Mouse (Mus musculus) embryonic facial prominence, embryonic 12.5 days (tissue): ENCODE measurements around the gene Abhd2. TPM values are rescaled to one million over a fixed set of nuclear protein-coding genes. Genes with fewer than 3 reads are reported as not detected.

Experiments used
- ATAC-seq: fragments of 200-750 bp; cut with Nextera tagmentation; 2 replicates; pipeline ENCODE4 v1.8.0; 2017; ENCODE audit not compliant: insufficient number of reproducible peaks, insufficient read depth, low FRiP score, low TSS enrichment
- H3K27ac ChIP-seq: fragments of 300-500 bp; sonication (generic); 2 replicates; pipeline ENCODE4 v1.5.1; 2016; ENCODE audit warnings: mild to moderate bottlenecking
- H3K27me3 ChIP-seq: fragments of 300-500 bp; sonication (generic); 2 replicates; pipeline ENCODE4 v1.6.1; 2016; ENCODE audit warnings: mild to moderate bottlenecking, moderate library complexity
- H3K36me3 ChIP-seq: fragments of 300-500 bp; sonication (generic); 2 replicates; pipeline ENCODE4 v1.6.1; 2016; ENCODE audit warnings: mild to moderate bottlenecking
- H3K4me1 ChIP-seq: fragments of 300-500 bp; sonication (generic); 2 replicates; pipeline ENCODE4 v1.6.1; 2016
- H3K4me2 ChIP-seq: fragments of 300-500 bp; sonication (generic); replicated peaks from 2 replicates; pipeline ENCODE4 v1.6.1; 2016; ENCODE audit warnings: mild to moderate bottlenecking, moderate library complexity
- H3K4me3 ChIP-seq: fragments of 300-500 bp; sonication (generic); 2 replicates; pipeline ENCODE4 v1.5.1; 2016; ENCODE audit warnings: mild to moderate bottlenecking
- H3K9ac ChIP-seq: fragments of 300-500 bp; sonication (generic); 2 replicates; pipeline ENCODE4 v1.6.1; 2016; ENCODE audit warnings: mild to moderate bottlenecking, moderate library complexity
- H3K9me3 ChIP-seq: fragments of 300-500 bp; sonication (generic); 2 replicates; pipeline ENCODE4 v1.6.1; 2016; ENCODE audit warnings: mild to moderate bottlenecking, moderate library complexity
- WGBS: fragments of 180-500 bp; shearing (Covaris S2); methylation state at CpG from one replicate; pipeline ENCODE4 v1.1.7; 2016; 5-methylcytosine and 5-hydroxymethylcytosine counted together
- polyA plus RNA-seq: library from polyadenylated mRNA; unstranded; fragments of >200 nt; fragmentation: Nextera tagmentation; extraction: Ambion mirVana; gene quantifications from 2 replicates; pipeline ENCODE4 v1.2.1, GENCODE M21; 2016

Abhd2 gene
- polyA plus RNA-seq, 1 experiment from 2014 or later, result 11.9 TPM

DNA sequence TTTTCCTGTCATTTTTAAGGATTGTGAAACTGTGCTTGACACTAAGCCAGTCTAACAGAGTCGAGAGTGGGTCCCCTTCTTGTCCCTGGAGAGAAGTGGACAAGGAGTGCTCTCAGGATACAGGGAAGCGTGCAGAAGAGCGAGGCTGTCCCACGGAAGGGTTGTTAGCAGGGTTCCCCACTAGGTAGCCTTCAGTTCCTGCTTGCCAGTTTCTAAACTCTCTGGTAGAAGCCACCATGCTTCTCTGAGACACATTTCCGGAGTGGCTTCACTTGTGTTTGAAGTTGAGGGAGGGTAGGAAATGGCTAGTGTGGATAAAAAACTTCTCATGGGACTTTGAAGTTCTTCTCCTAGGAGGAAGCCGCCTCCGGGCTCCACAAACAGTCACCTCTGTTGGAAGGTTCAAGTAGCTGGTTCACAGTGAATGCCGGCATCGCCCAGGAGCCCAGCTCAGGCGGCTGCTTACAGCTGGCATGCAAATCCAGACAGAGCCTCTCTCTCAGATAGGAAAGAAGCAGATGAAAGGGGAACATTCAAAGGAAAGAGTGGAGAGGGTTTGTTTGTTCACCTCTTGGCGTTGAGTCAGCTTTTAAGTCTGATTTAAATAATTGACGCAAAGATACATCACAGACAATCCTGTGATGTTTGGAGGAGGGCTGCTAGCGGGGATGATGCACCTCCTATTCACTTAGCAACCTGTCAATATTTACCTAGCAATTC, 27.6 kb downstream of the Abhd2 start:
- H3K27ac ChIP-seq, result no peak overlapping the region
- no peak overlapping the region for H3K9ac ChIP-seq
- H3K27me3 ChIP-seq, result no peaks in the 10 kb centered on the region
- no peaks in the 10 kb centered on the region for H3K9me3 ChIP-seq
- peaks cover 10% of the 10 kb centered on the region for H3K4me1 ChIP-seq
- 67% methylated on average over 13 of the region's 13 CpGs for WGBS
- H3K4me2 ChIP-seq, result no peak overlapping the region
- H3K4me3 ChIP-seq, result no peak overlapping the region
- ATAC-seq, result no peak
- H3K36me3 ChIP-seq, result peaks cover 25% of the 10 kb centered on the region

DNA sequence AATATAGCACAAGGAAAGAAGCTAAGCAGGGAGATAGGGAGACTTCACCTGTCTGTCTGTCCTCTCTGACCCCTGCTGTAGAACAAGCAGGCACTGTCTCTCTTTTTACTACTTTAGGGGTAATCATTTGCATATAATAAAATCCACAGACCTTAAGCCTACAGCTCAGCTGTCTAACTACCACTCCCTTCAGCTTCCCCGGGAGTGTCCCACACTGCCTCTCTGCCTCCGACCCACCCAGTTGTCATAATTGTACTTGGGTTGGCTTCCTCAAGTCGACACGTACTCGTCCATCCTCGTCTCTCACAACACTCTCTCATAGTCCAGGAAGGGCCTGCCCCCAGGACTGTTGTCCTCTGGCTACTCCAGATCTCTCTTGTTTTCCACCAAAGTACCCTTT, 29.1 kb downstream of the Abhd2 start:
- no peak overlapping the region for H3K27ac ChIP-seq
- H3K4me2 ChIP-seq, result no peak overlapping the region
- peaks cover 10% of the 10 kb centered on the region for H3K4me1 ChIP-seq
- WGBS, result 86% methylated on average over 6 of the region's 6 CpGs
- H3K9me3 ChIP-seq, result no peaks in the 10 kb centered on the region
- peaks cover 16% of the 10 kb centered on the region for H3K36me3 ChIP-seq
- H3K27me3 ChIP-seq, result no peaks in the 10 kb centered on the region
- H3K4me3 ChIP-seq, result no peak overlapping the region
- no peak for ATAC-seq
- H3K9ac ChIP-seq, result no peak overlapping the region

DNA sequence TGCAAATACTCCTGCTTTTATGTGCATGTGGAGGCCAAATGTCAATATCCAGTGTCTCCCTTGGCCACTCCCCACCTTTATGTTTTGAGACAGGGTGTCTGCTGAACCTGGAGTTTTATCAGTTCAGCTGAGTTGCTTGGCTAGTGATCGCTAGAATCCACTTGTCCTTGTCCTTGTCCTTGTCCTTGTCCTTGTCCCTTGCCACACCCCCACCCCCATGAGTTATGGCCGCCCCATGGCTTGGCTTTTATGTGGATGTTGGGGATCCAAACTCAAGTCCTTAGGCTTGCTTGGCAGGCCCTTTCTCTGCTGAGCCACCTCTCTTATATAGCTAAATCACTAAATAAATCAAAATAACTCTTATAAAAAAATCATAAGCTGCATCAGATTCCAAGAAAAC, 29.6 kb downstream of the Abhd2 start:
- H3K4me1 ChIP-seq, result peaks cover 10% of the 10 kb centered on the region
- no peak overlapping the region for H3K4me3 ChIP-seq
- no peak overlapping the region for H3K9ac ChIP-seq
- ATAC-seq, result no peak
- H3K27ac ChIP-seq, result no peak overlapping the region
- no peaks in the 10 kb centered on the region for H3K27me3 ChIP-seq
- 86% methylated on average over 2 of the region's 2 CpGs for WGBS
- H3K4me2 ChIP-seq, result no peak overlapping the region
- H3K9me3 ChIP-seq, result no peaks in the 10 kb centered on the region
- H3K36me3 ChIP-seq, result peaks cover 14% of the 10 kb centered on the region

DNA sequence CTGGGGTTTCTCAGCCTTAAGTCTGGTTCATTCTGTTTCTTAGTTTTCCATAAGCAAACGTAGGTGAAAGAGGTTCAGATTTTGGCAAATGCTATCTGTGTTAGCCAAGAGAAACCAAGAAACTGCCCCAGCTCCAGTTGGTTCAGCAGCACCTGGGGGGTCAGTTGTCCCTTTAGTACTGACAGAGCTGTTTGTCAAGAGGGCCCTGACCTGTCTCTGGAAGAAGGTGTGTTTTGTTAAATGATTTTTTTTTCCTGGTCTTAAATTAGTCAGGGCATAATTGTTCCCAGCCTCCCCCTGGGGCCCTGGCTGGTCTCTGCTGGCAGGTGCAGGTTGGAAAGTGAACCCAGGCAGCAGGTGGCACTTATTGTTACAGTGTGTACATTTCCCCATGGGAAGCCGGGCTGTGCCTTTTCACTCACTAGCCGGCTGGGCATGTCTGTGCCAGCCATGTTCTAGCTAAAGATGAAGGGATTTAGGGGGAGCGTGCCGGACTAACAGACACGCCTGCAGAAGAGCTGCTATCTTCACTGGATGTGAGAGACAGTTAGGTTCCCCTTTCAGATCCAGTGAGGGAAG, 30.3 kb downstream of the Abhd2 start:
- Histone ChIP-seq H3K9ac (no peak overlapping the region), H3K4me2 (no peak overlapping the region), H3K36me3 (peaks cover 8% of the 10 kb centered on the region), H3K4me1 (peaks cover 10% of the 10 kb centered on the region), H3K27me3 (no peaks in the 10 kb centered on the region), H3K4me3 (no peak overlapping the region), H3K9me3 (no peaks in the 10 kb centered on the region), H3K27ac (no peak overlapping the region)
- WGBS, result 62% methylated on average over 6 of the region's 6 CpGs
- ATAC-seq, result no peak

DNA sequence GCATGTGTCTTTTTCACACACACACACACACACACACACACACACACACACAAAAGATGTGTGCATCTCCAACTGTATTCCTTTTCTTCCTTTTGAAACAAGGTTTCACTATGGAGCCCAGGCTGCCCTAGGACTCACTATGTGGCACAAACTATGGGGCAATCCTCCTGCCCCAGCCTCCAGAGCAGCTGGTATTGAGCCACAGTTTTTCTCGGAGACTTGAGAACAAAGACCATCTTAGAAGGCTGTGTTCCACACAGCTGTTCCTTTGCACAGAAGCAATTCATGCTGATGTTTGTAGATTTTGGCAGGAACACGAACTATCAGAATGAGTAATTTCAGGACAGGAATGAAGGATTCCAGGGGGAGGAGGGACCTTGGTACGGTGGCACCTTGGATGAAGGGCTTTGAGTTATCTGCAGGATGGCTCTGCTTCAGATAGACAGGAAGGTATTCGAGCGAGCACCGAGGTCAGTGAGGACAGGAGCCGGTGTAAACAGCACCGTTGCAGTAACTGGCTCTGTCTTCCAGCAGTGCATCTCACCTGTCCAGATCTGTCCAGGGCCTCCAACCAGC, 35.5 kb downstream of the Abhd2 start:
- 72% methylated on average over 8 of the region's 8 CpGs for WGBS
- Histone ChIP-seq H3K9me3 (no peaks in the 10 kb centered on the region), H3K4me1 (peaks cover 36% of the 10 kb centered on the region), H3K27me3 (no peaks in the 10 kb centered on the region), H3K4me3 (no peak overlapping the region), H3K36me3 (no peaks in the 10 kb centered on the region), H3K4me2 (no peak overlapping the region), H3K9ac (no peak overlapping the region), H3K27ac (no peak overlapping the region)
- no peak for ATAC-seq

DNA sequence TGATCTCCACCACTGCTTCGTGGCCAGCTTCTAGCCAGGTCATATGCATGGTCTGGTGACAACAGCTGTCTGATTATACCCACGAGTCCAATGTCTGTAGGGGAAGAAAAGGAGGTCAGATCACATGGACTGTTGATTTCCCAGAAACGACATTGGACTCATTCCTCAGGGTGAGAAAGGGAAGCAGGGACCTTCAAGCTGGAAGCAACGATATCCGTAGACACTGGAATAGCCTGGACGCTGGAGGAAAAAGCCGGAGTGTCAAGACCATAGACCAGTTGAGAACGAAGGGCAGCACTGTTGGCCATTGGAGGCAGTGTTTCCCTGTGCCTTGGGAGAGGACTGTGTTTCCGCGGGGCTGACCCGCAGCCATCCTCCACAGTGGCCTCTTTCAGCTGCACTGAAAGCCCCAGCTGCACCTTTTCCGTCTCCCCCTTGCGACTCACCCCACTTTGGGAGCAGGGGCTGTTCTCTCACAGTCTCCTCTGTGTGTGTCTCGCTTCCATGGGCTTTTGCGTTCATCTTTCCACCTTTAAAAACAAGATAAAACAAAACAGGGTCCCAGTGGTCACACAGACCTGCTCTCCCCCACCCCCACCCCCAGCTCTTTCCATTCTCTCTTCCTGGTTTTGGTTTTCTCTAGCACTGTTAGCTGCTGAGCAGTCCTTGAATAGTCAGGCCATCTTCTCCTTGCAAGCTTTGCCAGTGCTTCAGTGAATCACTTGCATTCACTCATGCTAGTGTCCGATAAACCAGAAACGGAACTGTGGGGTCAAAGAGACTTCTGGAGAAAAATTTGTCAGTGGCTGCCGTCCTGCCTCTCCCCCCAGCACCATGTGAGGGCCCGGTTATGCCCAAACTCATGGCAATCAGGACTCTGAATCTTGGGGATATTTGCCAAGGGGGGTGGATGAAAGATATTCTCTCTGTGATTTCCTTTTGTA, 36.5 kb downstream of the Abhd2 start:
- no peak overlapping the region for H3K4me3 ChIP-seq
- H3K4me2 ChIP-seq, result no peak overlapping the region
- H3K4me1 ChIP-seq, result peaks cover 42% of the 10 kb centered on the region
- no peaks in the 10 kb centered on the region for H3K36me3 ChIP-seq
- no peak for ATAC-seq
- 53% methylated on average over 19 of the region's 19 CpGs for WGBS
- peak overlapping the region; percentile 14; the same call in 1 of the 2 replicates for H3K27ac ChIP-seq
- H3K9me3 ChIP-seq, result no peaks in the 10 kb centered on the region
- H3K9ac ChIP-seq, result 0 out of 2 replicates have a peak overlapping the region, but pooled peaks have one; percentile 27
- H3K27me3 ChIP-seq, result no peaks in the 10 kb centered on the region

DNA sequence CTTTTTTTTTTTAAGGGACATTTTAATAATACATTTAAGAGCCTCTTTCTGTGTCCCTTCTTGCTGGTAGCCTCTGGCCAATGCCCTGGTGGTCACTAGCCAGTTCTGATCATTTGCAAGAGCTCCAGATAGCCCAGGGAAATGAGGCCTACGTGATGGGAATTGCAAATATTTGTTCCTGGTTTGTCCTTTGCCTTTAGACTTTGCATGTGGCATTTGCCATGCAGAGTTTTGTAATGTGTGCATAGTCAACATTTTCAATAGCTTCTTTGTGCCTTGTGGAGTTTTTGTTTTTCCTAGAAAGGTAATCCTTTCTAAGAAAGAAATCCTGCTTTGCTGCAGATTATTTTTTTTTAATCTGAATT, 37.2 kb downstream of the Abhd2 start:
- H3K36me3 ChIP-seq, result no peaks in the 10 kb centered on the region
- H3K27me3 ChIP-seq, result no peaks in the 10 kb centered on the region
- 29% methylated on average over 1 of the region's 1 CpGs for WGBS
- H3K4me2 ChIP-seq, result no peak overlapping the region
- no peak overlapping the region for H3K4me3 ChIP-seq
- no peaks in the 10 kb centered on the region for H3K9me3 ChIP-seq
- H3K4me1 ChIP-seq, result peaks cover 49% of the 10 kb centered on the region
- ATAC-seq, result no peak
- H3K27ac ChIP-seq, result no peak overlapping the region
- H3K9ac ChIP-seq, result no peak overlapping the region

DNA sequence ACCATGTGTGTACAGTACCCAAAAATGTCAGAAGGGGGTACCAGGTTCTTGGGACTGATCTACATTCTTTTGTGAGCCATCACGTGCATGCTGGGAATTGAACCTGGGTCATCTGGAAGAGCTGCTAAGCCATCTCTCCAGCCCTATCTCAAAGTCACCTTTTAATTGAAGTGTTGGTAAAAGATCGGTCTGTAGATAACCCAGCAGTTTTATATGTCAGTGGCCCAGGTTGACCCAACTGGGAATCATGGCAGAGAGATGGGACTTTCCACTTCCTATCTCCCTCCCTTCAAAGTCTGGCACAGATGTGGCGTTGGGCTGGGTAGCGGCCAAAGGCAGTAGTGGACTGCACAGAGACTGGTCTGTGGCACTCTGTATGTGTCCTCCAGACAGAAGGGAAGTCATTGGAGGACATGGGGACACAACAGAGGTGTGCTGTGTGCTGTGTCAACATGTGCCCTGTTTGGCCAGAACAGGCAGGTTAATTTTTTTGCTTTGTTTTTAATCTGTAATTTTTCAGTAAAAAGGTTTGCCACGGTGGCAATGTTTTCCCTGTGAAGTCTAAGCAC, 38.5 kb downstream of the Abhd2 start:
- peaks cover 62% of the 10 kb centered on the region for H3K4me1 ChIP-seq

DNA sequence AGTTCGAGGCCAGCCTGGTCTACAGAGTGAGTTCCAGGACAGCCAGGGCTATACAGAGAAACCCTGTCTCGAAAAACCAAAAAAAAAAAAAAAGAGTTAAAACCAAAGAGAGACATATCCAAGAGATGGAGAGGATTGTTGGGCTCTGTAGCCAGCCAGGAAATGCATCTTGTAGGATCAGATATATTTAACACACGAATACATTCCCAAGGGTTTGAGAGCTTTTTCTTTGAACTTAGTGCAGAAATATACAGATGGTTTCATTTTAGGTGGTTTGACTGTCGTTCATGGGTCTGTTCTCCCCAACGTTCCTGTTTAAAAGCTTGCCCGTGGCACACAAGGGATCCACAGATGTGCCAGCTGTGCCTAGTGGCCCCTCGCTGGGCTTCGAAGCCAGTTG, 39.2 kb downstream of the Abhd2 start:
- Histone ChIP-seq H3K4me3 (no peak overlapping the region), H3K27ac (peak overlapping the region; percentile 80), H3K36me3 (no peaks in the 10 kb centered on the region), H3K4me1 (peaks cover 67% of the 10 kb centered on the region), H3K4me2 (no peak overlapping the region), H3K27me3 (no peaks in the 10 kb centered on the region), H3K9ac (no peak overlapping the region), H3K9me3 (no peaks in the 10 kb centered on the region)
- no peak for ATAC-seq
- WGBS, result 37% methylated on average over 8 of the region's 8 CpGs

More for the DNA sequence above, 38.5 kb downstream of the Abhd2 start:
- WGBS, result 89% methylated on average over 5 of the region's 5 CpGs
- Histone ChIP-seq H3K9ac (no peak overlapping the region), H3K4me2 (no peak overlapping the region), H3K4me3 (no peak overlapping the region), H3K27me3 (no peaks in the 10 kb centered on the region), H3K9me3 (no peaks in the 10 kb centered on the region), H3K36me3 (no peaks in the 10 kb centered on the region), H3K27ac (peak overlapping the region; percentile 43)
- ATAC-seq, result no peak

DNA sequence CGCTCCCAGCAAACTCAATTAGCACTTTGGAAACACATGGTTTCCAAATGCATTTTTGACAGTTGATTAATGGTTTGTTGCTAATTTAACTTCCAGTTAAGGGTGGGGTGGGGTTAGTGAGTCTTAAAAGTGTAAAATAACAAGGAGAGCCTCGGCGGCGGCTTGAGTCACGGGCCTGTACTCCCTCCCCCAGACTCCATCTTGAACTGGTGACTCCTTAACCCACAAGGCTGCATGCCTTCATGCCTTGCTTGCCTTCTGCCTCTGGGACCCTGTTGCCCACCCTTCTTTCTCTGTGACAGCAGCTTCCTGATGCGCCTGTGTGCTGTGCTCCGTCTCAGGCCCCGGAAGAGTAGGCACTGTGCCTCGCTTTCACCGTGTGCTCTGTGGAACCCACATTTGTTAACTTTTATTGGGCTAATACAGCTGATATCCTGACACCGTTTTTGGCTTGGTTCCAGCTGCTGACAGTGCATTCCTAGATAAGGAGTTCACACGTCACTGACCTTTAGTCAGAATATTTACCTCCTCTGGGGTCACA, 40.6 kb downstream of the Abhd2 start:
- Histone ChIP-seq H3K4me2 (no peak overlapping the region), H3K27me3 (no peaks in the 10 kb centered on the region)
- ATAC-seq, result 0 out of 2 replicates have a peak, but pooled peaks have one; percentile 2

DNA sequence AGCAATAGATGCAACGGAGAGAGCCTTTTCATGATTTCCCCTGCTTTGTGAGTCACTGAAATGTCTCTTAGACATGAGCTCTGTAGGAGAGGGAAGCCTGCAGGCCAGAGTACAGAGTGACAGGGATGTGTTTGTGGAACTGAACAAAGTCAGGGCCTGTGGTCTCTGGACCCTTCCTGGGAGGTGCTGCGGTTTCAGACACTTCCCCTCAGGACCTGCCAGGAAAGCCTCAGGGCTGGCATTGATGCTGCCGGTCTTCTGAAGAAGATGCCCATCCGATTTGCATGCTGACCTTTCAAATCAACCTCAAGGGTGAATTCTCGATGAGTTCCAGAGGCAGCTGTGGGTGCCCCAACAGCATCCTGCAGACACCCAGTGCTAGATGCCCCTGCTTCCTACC, 41.5 kb downstream of the Abhd2 start:
- Histone ChIP-seq H3K9me3 (no peaks in the 10 kb centered on the region), H3K27me3 (no peaks in the 10 kb centered on the region), H3K9ac (no peak overlapping the region), H3K4me1 (peaks cover 72% of the 10 kb centered on the region), H3K4me3 (no peak overlapping the region), H3K4me2 (no peak overlapping the region), H3K27ac (0 out of 2 replicates have a peak overlapping the region, but pooled peaks have one; percentile 32), H3K36me3 (no peaks in the 10 kb centered on the region)
- 45% methylated on average over 5 of the region's 5 CpGs for WGBS
- no peak for ATAC-seq

More for the DNA sequence above, 40.6 kb downstream of the Abhd2 start:
- Histone ChIP-seq H3K4me3 (no peak overlapping the region), H3K27ac (peak overlapping the region; percentile 42; the same call in 1 of the 2 replicates), H3K4me1 (peaks cover 80% of the 10 kb centered on the region), H3K9ac (no peak overlapping the region), H3K9me3 (no peaks in the 10 kb centered on the region), H3K36me3 (no peaks in the 10 kb centered on the region)
- WGBS, result 52% methylated on average over 12 of the region's 12 CpGs
